Mouse (Mus musculus): ENCODE measurements around the gene Olfr1183.
"Not testable (repeated sequence)": the region's sequence is repeated elsewhere in the genome, so short reads cannot be mapped to it uniquely, and the experiment has no call there.

The Olfr1183 gene

GRCm38 (mm10) chr2:88454567-88454966 is at the start of gene Olfr1183:
TSS of gene Olfr1183 (plus strand) at chr2:88454867.
- not testable (repeated sequence) for DNase-seq (ENCODE audit: low read depth, low spot score)

GRCm38 (mm10) chr2:88406353-88406752 is 48.3 kb upstream of the Olfr1183 start, which contains the start of gene Olfr1179:
TSS of gene Olfr1179 (minus strand) at chr2:88406453.
- no peak for DNase-seq (ENCODE audit: low read depth, low spot score)

GRCm38 (mm10) chr2:88419051-88419450 is 35.6 kb upstream of the Olfr1183 start, which contains the start of gene Olfr1180:
TSS of gene Olfr1180 (minus strand) at chr2:88419151.
- DNase-seq (ENCODE audit: low read depth, low spot score) = no peak

- DNase-seq (ENCODE audit: low read depth, low spot score) = no peak
These were observed 28.6 kb upstream of the Olfr1183 start, which contains the start of gene Olfr1181 for GRCm38 (mm10) chr2:88426071-88426470. TSS of gene Olfr1181 (minus strand) at chr2:88426171.

- no peak for DNase-seq (ENCODE audit: low read depth, low spot score)
These were observed 5.6 kb upstream of the Olfr1183 start, which contains the start of gene Gm13757 for GRCm38 (mm10) chr2:88449031-88449430. TSS of gene Gm13757 (minus strand) at chr2:88449131.

GRCm38 (mm10) chr2:88483298-88483697 is 28.6 kb downstream of the Olfr1183 start, which contains the start of gene Olfr1184:
TSS of gene Olfr1184 (plus strand) at chr2:88483598.
- no peak for DNase-seq (ENCODE audit: low read depth, low spot score)

- DNase-seq (ENCODE audit: low read depth, low spot score) = no peak
These were observed 38.4 kb downstream of the Olfr1183 start, which contains the start of gene Olfr1185-ps1 for GRCm38 (mm10) chr2:88493020-88493419. TSS of gene Olfr1185-ps1 (plus strand) at chr2:88493320.

GRCm38 (mm10) chr2:88518251-88518650 is 63.6 kb downstream of the Olfr1183 start, which contains the start of gene Olfr1186:
TSS of gene Olfr1186 (plus strand) at chr2:88518551.
- no peak for DNase-seq (ENCODE audit: low read depth, low spot score)
